Mouse (Mus musculus) kidney, embryonic 15.5 days (tissue): ENCODE measurements around the gene Sfmbt1. TPM values are rescaled to one million over a fixed set of nuclear protein-coding genes. Genes with fewer than 3 reads are reported as not detected.
A peak's percentile ranks its signal among the peaks of the same experiment; 100 is the strongest.

ENCODE experiments used
- ATAC-seq: fragments of 200-750 bp; cut with Nextera tagmentation; replicated peaks from 2 replicates; pipeline ENCODE4 v1.8.0; 2017; ENCODE audit warnings: moderate TSS enrichment; ENCODE audit not compliant: low FRiP score
- H3K27ac ChIP-seq: fragments of 300-500 bp; sonication (generic); 2 replicates; pipeline ENCODE4 v1.5.1; 2015; ENCODE audit warnings: mild to moderate bottlenecking, inconsistent platforms
- H3K27me3 ChIP-seq: fragments of 300-500 bp; sonication (generic); 2 replicates; pipeline ENCODE4 v1.6.1; 2015; ENCODE audit warnings: inconsistent platforms
- H3K36me3 ChIP-seq: fragments of 300-500 bp; sonication (generic); 2 replicates; pipeline ENCODE4 v1.6.1; 2015; ENCODE audit warnings: inconsistent platforms
- H3K4me1 ChIP-seq: fragments of 300-500 bp; sonication (generic); 2 replicates; pipeline ENCODE4 v1.6.1; 2015; ENCODE audit warnings: inconsistent platforms
- H3K4me2 ChIP-seq: fragments of 300-500 bp; sonication (generic); 2 replicates; pipeline ENCODE4 v1.6.1; 2015; ENCODE audit warnings: moderate library complexity, mild to moderate bottlenecking, inconsistent platforms
- H3K4me3 ChIP-seq: fragments of 300-500 bp; sonication (generic); replicated peaks from 2 replicates; pipeline ENCODE4 v1.5.1; 2015; ENCODE audit warnings: mild to moderate bottlenecking, inconsistent platforms
- H3K9ac ChIP-seq: fragments of 300-500 bp; sonication (generic); 2 replicates; pipeline ENCODE4 v1.6.1; 2015; ENCODE audit warnings: mild to moderate bottlenecking, inconsistent platforms
- H3K9me3 ChIP-seq: fragments of 300-500 bp; sonication (generic); replicated peaks from 2 replicates; pipeline ENCODE4 v1.6.1; 2016; ENCODE audit warnings: inconsistent platforms
- WGBS: fragments of 180-500 bp; shearing (Covaris S2); methylation state at CpG from one replicate; pipeline ENCODE4 v1.1.7; 2015; ENCODE audit warnings: mixed read lengths; 5-methylcytosine and 5-hydroxymethylcytosine counted together
- polyA plus RNA-seq: library from polyadenylated mRNA; unstranded; fragments of >200 nt; fragmentation: Nextera tagmentation; extraction: Ambion mirVana; gene quantifications from 2 replicates; pipeline ENCODE4 v1.2.1, GENCODE M21; 2015

Sfmbt1 gene
- polyA plus RNA-seq, 1 experiment from 2014 or later: 14.7 TPM

- no peak overlapping the region for H3K9ac ChIP-seq
- H3K36me3 ChIP-seq: no peaks in the 10 kb centered on the region
- no peak for ATAC-seq
- 0 out of 2 replicates have a peak overlapping the region, but pooled peaks have one; percentile 16 for H3K27ac ChIP-seq
- H3K4me3 ChIP-seq: no peak overlapping the region
- H3K27me3 ChIP-seq: no peaks in the 10 kb centered on the region
- H3K4me2 ChIP-seq: no peak overlapping the region
- H3K9me3 ChIP-seq: no peaks in the 10 kb centered on the region
- peaks cover 39% of the 10 kb centered on the region for H3K4me1 ChIP-seq
- 66% methylated on average over 4 of the region's 4 CpGs for WGBS
These were observed 113.4 kb downstream of the Sfmbt1 start for GRCm38 (mm10) chr14:30828077-30828476.

DNA sequence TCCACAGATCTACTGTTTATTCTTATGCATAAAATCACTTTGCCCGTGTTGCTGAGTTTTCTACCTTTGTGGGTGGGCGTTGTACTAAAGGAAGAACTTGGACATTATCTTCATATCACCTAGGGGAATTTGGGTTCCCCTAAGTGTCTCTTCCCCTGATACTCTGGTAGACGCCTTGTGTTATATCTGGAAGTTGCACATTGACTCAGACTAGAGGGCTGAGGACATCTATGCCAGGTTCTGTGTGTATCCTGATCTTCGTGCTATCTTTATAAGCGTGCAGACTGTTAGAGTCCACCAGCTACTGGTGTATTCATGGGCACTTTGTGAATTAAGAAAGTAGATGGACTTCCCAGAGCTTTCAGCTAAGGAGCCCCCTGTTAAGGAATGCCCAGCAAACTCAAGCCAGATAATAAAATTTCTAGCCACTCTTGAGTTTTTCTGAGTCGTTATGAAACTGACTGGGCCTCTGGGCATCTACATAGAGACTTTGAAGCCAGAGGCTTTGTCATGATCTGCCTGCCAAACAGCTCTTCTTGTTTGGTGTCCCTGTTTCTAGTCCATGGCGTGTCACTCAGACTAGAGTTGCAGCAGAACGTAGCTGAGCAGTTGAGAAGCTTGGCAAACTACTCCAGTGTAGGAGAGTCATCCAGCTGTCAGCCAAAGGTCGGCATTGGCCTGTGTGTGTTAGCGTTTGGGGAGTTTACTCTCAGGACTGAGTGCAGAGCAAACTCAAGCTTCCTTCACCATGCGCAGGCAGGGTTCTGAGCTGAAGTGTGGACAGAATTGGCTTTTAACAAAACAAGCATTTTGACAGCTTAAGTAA is 114.2 kb downstream of the Sfmbt1 start:
- Histone ChIP-seq H3K4me2 (no peak overlapping the region), H3K27me3 (no peaks in the 10 kb centered on the region), H3K4me1 (peaks cover 39% of the 10 kb centered on the region), H3K36me3 (no peaks in the 10 kb centered on the region), H3K9ac (no peak overlapping the region), H3K27ac (0 out of 2 replicates have a peak overlapping the region, but pooled peaks have one; percentile 16), H3K9me3 (no peaks in the 10 kb centered on the region), H3K4me3 (no peak overlapping the region)
- 69% methylated on average over 11 of the region's 11 CpGs for WGBS
- no peak for ATAC-seq

- Histone ChIP-seq H3K9me3 (no peaks in the 10 kb centered on the region), H3K4me1 (0 out of 2 replicates have a peak, but pooled peaks cover 2% of the 10 kb centered on the region), H3K36me3 (peaks cover 16% of the 10 kb centered on the region), H3K4me3 (no peak overlapping the region), H3K9ac (no peak overlapping the region), H3K27me3 (no peaks in the 10 kb centered on the region), H3K4me2 (no peak overlapping the region), H3K27ac (no peak overlapping the region)
- no peak for ATAC-seq
- 76% methylated on average over 14 of the region's 14 CpGs for WGBS
These were observed 122.9 kb downstream of the Sfmbt1 start for GRCm38 (mm10) chr14:30837416-30837996.

DNA sequence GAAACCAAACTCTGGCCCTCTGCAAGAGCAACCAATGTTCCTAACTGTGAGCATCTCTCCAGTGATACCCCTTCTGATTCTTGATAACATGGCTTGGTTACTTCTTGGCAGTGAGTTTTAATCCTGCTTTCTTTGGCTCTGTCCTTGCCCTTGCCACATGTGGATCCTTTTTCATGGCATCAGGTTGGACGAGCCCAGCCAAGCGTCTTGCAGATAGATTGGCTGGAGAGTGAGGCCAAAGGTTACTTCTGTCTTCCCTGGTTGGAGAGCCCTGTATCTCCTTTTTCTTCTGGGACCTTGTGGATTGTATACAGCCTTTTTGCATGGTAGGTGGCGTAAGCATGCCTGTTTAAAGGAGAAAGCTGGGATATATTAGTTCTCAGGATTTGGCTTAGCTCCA is 129.1 kb downstream of the Sfmbt1 start:
- WGBS: 88% methylated on average over 3 of the region's 3 CpGs
- no peak overlapping the region for H3K9ac ChIP-seq
- H3K9me3 ChIP-seq: no peaks in the 10 kb centered on the region
- H3K4me1 ChIP-seq: no peaks in the 10 kb centered on the region
- ATAC-seq: no peak
- H3K36me3 ChIP-seq: peaks cover under 1% of the 10 kb centered on the region; the same call in 1 of the 2 replicates
- no peak overlapping the region for H3K4me3 ChIP-seq
- no peak overlapping the region for H3K27ac ChIP-seq
- no peak overlapping the region for H3K4me2 ChIP-seq
- H3K27me3 ChIP-seq: no peaks in the 10 kb centered on the region

- Histone ChIP-seq H3K36me3 (no peaks in the 10 kb centered on the region), H3K4me2 (no peak overlapping the region), H3K4me1 (no peaks in the 10 kb centered on the region), H3K4me3 (no peak overlapping the region), H3K9me3 (no peaks in the 10 kb centered on the region), H3K27ac (no peak overlapping the region), H3K9ac (no peak overlapping the region), H3K27me3 (no peaks in the 10 kb centered on the region)
- no peak for ATAC-seq
- WGBS: 82% methylated on average over 5 of the region's 5 CpGs
These were observed 135.9 kb downstream of the Sfmbt1 start for GRCm38 (mm10) chr14:30850504-30850903.

DNA sequence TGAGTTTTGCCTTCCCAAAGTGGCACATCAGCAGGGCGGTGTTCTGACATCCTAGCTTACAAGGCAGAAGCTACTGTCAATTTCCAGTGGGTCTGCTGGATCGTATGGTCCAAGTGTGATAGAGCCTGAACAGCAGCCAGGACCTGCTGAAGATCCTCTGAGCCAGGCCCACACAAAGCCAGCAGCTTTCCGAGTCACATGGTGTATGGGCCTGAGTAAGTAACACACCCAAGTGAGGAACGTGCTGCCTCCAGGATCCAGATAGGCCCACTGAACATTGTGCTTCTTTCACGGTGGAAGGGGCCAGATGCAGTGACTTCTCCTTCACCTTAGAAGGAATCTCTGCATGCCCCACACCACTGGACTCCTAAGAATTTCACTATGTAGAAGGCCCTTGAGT is 137.7 kb downstream of the Sfmbt1 start:
- no peak for ATAC-seq
- Histone ChIP-seq H3K4me3 (no peak overlapping the region), H3K27ac (no peak overlapping the region), H3K9me3 (no peaks in the 10 kb centered on the region), H3K9ac (no peak overlapping the region), H3K4me1 (no peaks in the 10 kb centered on the region), H3K36me3 (no peaks in the 10 kb centered on the region), H3K4me2 (no peak overlapping the region), H3K27me3 (no peaks in the 10 kb centered on the region)
- 88% methylated on average over 5 of the region's 5 CpGs for WGBS

DNA sequence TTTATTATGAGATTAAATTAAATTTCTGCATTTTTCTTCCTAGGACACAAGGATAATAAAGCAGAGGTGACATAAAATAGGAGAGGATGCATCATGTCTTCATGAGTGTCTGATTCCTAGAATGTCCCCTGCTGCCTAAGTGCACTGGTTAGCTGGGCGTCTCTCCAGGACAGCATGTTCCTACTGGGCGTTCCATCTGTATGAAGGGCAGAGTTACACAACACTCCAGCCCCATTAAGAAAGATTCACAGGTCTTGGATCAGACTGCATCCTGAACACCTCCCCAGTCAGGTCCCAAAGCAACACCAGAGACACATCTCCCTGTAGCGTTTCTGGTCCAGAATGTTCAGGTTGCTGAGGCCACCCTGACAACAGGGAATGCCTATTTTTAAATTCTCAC is 140.7 kb downstream of the Sfmbt1 start:
- Histone ChIP-seq H3K9me3 (no peaks in the 10 kb centered on the region), H3K9ac (no peak overlapping the region), H3K4me2 (no peak overlapping the region), H3K27ac (no peak overlapping the region), H3K4me3 (no peak overlapping the region), H3K4me1 (no peaks in the 10 kb centered on the region), H3K27me3 (no peaks in the 10 kb centered on the region), H3K36me3 (no peaks in the 10 kb centered on the region)
- no peak for ATAC-seq
- 90% methylated on average over 3 of the region's 3 CpGs for WGBS

DNA sequence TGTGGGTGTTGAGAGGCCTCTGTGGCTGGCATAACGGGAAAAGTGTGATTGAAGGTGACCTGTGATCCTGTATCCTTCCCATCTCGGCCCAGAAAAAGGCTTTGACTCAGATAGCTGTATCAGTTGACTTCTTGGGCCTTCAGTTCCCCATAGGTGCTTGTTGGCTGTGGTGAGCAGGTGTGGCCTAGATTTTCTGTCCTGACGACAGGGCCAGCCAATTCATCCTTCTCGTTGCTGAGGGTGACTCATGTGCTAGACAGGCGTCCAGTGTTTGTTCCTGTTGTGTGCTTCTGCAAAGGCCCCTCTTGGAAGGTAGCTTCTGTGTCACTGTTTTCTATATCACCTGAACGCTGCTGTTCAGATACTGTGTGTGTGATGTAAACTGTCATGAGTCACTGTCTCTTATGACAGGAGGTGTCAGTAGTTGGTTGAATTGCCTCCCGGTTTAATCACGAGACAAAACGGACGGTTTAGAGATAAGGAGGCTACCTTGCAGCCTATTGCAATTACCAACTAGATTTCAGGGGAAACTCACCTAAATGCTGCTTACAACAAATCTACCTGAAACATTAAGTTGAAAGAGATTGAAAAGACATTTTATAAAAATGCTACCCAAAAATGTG is 142.3 kb downstream of the Sfmbt1 start:
- H3K36me3 ChIP-seq: no peaks in the 10 kb centered on the region
- H3K27ac ChIP-seq: no peak overlapping the region
- no peak overlapping the region for H3K4me2 ChIP-seq
- H3K9ac ChIP-seq: no peak overlapping the region
- H3K4me3 ChIP-seq: no peak overlapping the region
- H3K4me1 ChIP-seq: peaks cover 10% of the 10 kb centered on the region; the same call in 1 of the 2 replicates
- no peaks in the 10 kb centered on the region for H3K27me3 ChIP-seq
- ATAC-seq: no peak
- 84% methylated on average over 10 of the region's 10 CpGs for WGBS
- no peaks in the 10 kb centered on the region for H3K9me3 ChIP-seq

DNA sequence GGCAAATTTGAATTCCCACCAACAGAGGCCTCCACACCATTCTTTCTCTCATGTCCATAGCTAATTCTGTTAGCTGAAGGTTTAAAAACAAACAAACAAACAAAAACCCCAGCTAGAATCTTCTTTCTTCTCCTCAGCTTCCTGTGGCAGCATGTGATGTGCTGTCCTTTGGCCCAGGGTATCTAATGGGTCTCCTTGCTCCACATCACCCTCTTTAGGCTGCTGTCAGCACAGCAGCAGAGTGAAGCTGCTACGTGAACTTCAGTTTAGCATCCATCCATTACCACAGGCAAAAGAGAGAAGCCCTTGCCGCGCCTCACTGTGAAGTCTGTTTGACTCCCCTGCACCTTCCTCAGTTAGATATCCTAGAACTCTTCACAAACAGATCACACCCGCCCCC is 143.3 kb downstream of the Sfmbt1 start:
- ATAC-seq: no peak

GRCm38 (mm10) chr14:30861421-30862125 is 146.9 kb downstream of the Sfmbt1 start:
- Histone ChIP-seq H3K4me1 (peaks cover 12% of the 10 kb centered on the region; the same call in 1 of the 2 replicates), H3K27ac (no peak overlapping the region), H3K9me3 (no peaks in the 10 kb centered on the region), H3K36me3 (peaks cover 22% of the 10 kb centered on the region), H3K27me3 (no peaks in the 10 kb centered on the region), H3K4me2 (no peak overlapping the region), H3K9ac (no peak overlapping the region), H3K4me3 (no peak overlapping the region)
- 50% methylated on average over 16 of the region's 16 CpGs for WGBS
- no peak for ATAC-seq

More for the DNA sequence above, 143.3 kb downstream of the Sfmbt1 start:
- Histone ChIP-seq H3K9me3 (no peaks in the 10 kb centered on the region), H3K27me3 (no peaks in the 10 kb centered on the region), H3K36me3 (no peaks in the 10 kb centered on the region), H3K4me2 (no peak overlapping the region), H3K27ac (no peak overlapping the region), H3K4me3 (no peak overlapping the region), H3K4me1 (peaks cover 12% of the 10 kb centered on the region; the same call in 1 of the 2 replicates), H3K9ac (no peak overlapping the region)
- 67% methylated on average over 4 of the region's 4 CpGs for WGBS

DNA sequence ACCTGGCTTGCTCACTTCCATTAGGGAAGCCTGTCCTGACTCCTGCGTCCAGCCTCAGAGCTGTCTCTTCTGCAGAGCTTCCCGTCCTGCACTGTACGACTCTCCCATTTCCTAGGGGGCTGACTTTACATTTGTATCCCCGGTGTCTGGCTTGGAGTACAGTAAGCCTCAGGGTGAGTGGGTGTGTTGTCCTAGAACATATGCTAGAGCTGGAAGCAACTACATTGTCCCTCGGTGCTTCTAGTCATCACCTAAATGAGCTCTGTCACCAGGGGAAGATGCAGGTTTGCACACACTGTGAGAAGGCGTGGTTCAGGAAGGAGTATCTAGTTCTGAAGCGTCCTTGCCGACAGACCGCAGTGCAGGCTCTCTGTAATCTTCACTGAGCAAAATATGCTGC is 147.7 kb downstream of the Sfmbt1 start:
- ATAC-seq: no peak
- Histone ChIP-seq H3K4me1 (peaks cover 12% of the 10 kb centered on the region; the same call in 1 of the 2 replicates), H3K4me2 (no peak overlapping the region), H3K9me3 (no peaks in the 10 kb centered on the region), H3K27me3 (no peaks in the 10 kb centered on the region), H3K9ac (no peak overlapping the region), H3K36me3 (peaks cover 26% of the 10 kb centered on the region), H3K4me3 (no peak overlapping the region), H3K27ac (no peak overlapping the region)
- WGBS: 86% methylated on average over 9 of the region's 9 CpGs

GRCm38 (mm10) chr14:30865311-30865710 is 150.7 kb downstream of the Sfmbt1 start:
- 65% methylated on average over 3 of the region's 3 CpGs for WGBS
- Histone ChIP-seq H3K27me3 (no peaks in the 10 kb centered on the region), H3K4me3 (no peak overlapping the region), H3K9me3 (no peaks in the 10 kb centered on the region), H3K27ac (no peak overlapping the region), H3K4me1 (peaks cover 23% of the 10 kb centered on the region), H3K4me2 (no peak overlapping the region), H3K9ac (no peak overlapping the region), H3K36me3 (peaks cover 30% of the 10 kb centered on the region)
- ATAC-seq: no peak
